Mouse (Mus musculus) megakaryocyte-erythroid progenitor cell, adult 5-6 weeks (primary cell): ENCODE measurements around the gene Eef1a2. TPM values are rescaled to one million over a fixed set of nuclear protein-coding genes. Genes with fewer than 3 reads are reported as not detected.

ENCODE experiments used
- ATAC-seq: replicated peaks from 2 replicates; pipeline ENCODE4 v1.8.0; 2016; ENCODE audit warnings: mild to moderate bottlenecking, inconsistent platforms; ENCODE audit not compliant: severe bottlenecking, poor library complexity, low FRiP score, low TSS enrichment
- total RNA-seq, 2 experiments: library from RNA; stranded (forward) in 1 of 2; stranded (reverse) in 1 of 2; fragments of 200-1000, 215-1000 nt in 1 of 2; fragments of >200 nt in 1 of 2; fragmentation: Nextera tagmentation in 1 of 2; gene quantifications; 2 replicates each; pipeline ENCODE4 v1.2.3; 2014 to 2017

Gene Eef1a2
- total RNA-seq, 2 experiments from 2014 or later, result not detected

DNA sequence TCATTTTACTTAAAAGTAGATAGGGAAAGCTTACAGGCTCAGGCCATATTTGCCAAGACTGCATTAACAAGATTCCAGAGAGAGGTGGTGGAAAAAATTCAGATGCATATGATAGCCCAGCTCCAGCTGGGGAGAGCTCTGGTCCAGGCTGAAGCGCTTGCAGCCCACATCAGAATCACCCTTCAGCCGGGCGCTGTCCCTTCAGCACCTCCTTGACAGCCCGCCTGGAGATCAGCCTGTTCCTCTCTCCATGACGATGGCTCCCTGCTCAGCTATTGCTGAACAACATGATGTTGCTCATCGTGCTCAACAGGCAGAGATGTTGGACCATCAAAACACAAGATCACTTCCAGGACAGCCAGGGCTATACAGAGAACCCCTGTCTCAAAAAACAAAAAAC, 19.9 kb downstream of the Eef1a2 start:
- peak; percentile 71; the same call in 1 of the 2 replicates for ATAC-seq

DNA sequence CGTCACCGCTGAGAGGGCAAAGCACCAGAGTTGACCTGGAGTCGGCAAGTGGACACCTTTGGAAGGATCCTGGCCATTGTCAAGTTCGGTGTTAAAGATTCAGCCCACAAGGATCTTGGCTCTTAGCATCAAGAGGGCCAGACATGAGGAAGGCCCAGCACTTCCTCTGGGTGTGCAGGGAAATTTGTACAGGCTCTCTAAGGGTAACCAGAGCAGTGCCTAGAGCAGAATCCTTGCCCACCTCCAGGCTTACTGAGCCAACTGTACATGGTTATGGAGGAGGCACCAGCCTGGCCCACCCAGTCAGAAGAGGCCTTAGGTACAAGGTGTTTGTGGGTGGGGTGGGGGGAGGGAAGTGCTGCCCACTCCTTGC, 21.4 kb downstream of the Eef1a2 start:
- ATAC-seq, result no peak

DNA sequence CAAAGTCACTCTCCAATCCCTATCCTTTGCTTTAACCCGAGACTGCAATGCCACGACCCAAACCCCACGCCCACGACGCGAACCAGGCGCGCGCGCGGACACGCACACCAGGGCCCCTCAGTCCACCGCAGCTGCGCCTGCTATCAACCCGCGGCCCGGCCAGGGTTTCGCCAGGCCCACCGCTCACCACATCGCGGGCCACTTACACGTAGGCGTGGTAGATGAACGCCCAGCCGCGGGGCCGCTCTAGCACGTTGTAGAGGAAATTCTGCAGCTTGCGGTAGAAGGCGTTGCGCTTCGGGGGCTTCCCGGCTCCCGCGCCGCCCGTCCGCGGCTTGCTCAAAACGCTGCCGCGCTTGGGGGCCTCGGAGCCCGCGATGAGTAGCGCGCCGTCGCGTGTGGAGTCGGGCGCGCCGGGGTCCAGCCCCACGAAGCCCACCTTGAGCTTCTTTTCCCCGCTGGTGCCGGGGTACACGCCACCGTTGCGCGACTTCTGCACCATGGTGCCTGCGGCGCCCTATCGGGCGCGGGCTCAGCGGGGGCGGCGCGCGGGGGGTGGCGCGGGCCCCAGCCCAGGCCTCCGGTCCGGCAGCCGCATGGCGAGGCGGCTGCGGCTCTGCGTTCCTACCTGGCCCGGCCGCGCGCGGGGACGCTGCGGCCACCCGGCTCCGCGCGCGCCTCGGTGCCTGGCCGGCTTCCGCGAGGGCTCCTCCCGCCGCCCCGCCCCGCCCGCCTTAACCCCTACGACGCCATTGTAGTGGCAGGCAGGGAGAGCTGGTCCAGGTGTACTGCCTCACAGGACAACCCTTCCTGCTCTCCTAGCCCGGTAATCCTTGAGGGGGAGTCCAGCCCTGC, 22.0 kb downstream of the Eef1a2 start, which contains the start of gene Kcnq2:
Kcnq2 (minus strand) TSS at position 710 of the 855 bp plus-strand sequence.
- no peak for ATAC-seq

DNA sequence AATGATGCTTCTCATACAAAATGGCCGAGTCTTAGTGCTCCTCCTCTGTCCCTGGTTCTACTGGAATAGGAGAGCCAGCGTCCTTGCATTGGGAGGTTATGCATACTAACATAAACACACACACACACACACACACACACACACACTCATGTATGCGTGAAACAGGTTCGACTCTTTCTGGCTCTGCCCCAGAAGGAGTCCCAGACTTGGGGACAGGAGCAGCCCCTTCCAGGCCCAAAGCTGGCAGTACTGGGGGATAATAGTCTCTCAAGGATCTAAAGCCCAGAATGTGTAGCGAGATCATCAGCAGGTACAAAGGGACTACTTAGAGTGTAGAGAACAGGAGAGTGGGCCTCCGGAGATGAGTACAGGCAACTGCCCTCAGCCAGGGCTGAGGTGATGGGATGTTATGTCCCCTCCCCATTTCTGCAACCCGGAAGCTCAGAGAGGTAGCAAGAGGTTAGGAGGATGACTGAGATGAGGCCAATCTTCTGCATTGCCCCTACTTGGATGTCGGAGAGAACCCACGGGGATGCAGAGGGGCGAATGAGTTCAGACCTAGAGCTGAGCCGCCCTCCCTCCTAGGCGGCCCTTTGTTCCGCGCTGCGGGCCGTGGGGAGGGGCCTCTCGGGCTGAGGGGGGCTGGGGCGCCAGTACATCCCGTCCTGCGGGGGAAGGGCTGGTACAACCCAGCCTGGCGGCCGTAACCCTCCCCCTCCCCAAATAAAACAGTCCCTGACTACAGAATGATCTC, 22.8 kb downstream of the Eef1a2 start:
- no peak for ATAC-seq

DNA sequence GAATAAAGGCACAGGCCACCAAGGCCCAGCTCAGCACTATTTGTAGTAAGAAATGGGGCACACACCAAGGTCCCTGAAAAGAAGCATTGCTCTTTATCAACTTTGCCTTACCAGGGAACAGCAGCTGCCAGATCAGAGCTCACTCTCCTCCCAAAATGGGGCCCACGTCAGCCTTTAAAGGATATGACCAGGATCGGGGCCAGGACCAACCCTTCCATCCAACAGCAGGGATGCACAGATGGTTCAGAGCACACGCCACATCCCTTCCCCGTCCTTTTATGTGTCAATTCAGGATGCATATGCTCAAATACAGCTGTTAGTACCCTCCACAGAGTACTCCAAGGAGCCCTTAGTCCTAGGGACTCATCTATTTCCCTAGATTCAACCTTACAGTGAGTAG, 26.6 kb downstream of the Eef1a2 start:
- no peak for ATAC-seq

DNA sequence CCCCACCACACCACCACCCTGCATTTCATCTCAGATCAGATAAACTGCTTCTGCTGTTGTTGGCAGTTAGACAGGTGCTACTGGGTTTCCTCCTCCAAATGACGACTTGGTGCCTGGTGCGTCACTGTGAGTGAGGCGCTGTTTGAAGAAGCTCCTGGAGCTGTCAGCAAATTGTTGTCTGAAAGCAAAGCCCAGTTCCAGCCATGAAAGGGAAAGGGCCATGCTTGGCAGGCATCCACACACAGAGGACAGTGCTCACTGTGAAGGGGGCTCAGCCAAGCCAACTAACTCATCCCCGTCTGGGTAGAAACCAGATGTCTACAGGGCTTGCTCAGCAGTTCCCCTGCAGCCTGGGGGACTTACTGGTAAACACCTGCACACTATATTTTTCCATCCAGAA, 27.9 kb downstream of the Eef1a2 start:
- no peak for ATAC-seq

DNA sequence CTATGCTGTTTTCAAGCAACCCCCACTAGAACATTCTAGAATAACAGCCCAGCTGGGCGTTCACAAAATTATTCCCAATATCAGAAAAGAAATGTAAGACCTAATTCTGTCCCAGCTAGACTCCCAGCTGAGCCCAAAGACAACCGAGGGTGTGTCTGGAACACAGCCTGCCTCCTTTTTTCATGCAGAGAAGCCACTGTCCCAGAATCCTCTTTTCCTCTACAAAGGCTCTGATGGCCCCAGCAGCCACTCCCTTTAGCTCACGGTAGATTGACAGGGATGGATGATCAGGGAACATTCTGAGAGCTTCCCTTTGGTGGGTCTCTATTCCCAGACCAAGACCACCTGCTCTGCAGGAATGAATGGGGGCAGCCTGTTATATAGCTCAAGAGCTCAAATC, 29.0 kb downstream of the Eef1a2 start:
- ATAC-seq, result no peak

DNA sequence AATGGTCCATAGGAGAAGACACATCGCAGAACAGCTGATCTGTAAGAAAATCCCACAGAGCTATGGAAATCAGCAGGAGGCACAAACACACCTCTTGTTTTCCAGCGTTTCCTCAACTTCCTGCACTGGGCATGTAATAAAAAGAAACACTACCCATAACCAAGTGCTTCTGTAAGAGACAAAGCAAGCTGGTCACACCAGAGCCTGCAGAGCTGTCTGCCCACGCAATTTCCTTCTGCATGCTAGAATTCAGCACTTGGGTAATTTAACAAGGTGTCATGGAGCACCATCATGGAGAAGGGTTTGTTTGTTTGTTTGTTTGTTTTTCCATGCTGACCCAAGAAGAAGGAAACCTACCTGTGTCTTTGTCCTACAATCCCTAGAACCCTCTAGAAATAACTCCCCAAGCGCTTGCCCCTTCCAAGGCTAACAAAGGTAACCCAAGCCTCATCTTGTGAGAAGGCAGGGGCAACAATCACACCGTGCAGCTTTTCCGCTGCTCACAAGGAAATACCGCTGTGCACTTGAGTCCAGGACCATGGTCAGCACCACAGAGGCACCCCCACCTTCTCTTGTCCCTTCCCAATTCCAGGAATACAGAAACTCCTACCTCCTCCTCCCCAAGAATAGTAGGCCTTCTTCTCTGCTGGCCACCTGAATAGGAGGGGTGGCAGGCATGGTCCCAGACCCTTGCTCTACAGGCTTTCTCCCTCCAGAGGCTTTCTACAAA, 30.9 kb downstream of the Eef1a2 start:
- no peak for ATAC-seq

DNA sequence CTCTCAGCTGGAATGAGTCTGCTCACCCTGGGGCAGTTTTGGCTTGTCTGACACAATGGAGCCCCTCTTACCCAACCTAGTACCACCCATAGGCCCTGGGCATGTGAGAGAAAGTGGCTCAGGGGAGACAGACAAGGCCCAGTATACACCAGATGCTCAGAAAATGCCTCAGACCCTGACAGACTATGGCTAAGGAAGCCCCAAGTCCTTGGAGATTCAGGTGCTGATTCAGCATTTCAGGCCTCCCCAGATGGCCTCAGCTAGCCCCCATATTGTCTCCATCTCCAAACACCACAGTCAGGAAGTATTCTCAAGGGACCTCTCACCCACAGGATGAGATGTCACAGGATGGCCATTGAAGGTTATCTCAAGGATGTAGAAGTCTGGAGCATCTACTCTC, 34.2 kb downstream of the Eef1a2 start:
- ATAC-seq, result no peak

DNA sequence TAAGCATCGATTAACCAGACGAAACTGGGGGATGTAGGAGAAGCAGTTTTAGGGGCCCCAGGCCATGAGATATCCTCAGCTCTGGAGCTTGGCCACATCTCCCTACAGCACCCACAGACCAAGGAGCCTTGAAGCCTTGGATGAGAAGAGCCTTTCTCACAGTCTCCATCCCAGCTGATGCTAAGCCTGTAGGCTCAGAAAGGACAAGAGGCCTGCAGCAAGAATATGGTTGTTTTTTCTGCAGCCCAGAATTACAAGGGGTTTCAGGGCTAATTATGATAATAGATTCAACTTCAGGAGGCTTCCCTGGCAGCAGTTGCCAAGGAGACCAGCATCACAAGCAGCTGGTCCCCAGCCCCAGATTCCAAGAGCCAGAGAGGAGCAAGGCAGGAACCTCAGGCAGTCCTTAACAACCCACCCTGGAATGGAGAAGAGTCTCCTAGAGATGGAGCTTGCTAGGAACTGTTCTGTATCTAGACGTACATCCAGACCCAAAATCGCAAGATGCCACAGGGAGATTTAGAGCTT, 35.8 kb downstream of the Eef1a2 start:
- no peak for ATAC-seq

DNA sequence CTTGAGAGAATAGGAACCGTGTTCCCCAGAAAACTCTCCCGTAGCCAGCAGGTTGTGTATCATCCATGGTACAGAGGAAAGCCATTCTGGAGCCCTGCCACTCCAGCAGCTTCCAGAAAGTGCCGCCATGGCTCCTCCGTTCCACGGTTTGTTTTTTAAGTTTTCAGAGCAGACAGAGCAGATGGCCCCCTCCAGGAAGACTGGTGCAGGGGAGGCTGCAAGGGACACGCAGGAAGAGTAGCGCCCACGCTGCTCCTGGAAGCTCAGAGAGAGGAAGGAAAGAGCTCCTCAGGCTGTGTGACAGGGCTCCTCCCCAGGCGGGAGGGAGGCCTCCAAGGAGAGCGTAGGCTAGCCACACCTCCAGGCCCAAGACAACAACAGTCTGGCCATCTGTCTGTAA, 36.9 kb downstream of the Eef1a2 start:
- ATAC-seq, result no peak

DNA sequence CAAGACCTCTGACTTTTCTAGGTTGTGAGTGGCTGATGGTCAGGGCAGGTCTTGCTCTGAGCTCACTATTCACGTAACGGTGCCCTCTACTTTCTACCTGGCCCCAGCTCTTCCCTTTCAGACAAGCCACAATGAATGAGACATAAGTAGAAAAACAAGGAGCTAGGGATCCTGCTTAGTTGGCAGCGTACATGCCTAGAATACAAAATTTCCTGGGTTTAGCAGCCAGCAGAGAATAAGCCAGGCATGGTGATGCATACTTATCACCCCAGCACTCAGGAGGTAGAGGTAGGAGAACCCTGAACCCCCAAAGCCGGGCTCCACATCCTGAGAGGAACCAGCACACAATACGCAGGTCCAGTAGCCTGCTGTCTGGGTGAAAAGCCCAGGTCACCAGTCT, 40.4 kb downstream of the Eef1a2 start:
- no peak for ATAC-seq

DNA sequence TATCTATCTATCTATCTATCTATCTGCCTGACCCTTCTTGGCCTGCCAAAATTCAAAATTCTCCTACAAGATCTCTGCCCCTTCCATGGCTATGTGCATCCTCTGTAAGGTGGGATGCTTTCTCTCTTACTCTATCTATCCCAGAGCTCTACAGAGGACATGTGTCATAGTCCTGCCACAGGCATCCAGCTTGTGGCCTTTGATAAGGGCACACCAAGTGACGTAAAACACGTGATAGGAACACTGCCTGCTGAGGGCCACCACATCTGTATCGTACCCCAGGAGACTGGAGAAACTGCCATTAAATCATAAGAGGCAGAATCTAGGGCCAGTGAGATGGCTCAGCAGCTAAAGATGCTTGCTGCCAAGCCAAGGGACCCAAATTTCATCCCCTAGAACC, 41.4 kb downstream of the Eef1a2 start:
- no peak for ATAC-seq

DNA sequence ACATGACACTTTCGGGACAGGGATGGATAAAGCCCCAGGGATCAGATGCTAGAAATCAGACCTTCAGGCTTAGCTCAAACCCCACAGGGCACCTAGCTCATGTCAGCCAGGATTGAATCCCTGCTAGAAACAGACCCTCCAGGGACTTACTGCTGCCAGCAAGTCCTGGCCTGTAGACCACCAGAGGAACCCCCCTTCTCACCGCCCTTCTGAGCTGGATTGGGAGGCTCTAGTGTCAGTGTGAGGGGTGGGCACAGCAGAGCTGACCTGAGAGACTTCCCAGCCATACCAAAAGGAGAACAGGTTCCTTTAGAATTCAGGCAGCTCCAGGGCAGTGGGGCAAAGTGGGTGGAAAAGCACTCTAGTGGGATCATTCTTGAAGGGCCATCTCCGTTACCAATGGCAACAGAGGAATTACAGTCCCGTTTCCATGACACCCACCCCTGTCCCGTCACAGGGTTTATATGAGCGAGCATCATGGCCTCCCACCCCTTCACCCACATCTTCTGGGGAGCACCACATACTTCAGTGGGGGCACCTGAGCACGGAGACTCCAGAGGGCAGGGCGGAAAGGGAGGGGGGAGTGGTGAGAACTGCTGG, 43.0 kb downstream of the Eef1a2 start:
- no peak for ATAC-seq

DNA sequence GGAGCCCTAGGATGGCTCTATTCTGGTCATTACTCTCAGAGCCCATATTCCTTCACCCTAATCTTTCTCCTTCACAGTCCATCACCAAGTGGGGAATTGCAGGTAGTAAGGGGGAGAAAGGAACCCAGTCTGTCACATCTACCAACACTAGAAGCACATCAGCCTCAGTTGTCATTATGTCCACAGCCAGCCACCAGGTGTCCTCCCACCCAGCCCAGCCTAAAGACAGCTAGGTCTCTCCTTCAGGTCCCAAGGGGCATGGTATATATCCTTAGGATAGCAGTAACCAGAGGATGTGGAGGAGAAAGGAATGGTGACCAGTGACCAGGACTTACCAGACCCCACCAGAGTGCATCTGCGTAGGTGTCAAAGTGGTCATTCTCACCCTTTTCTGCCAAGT, 45.1 kb downstream of the Eef1a2 start:
- no peak for ATAC-seq

DNA sequence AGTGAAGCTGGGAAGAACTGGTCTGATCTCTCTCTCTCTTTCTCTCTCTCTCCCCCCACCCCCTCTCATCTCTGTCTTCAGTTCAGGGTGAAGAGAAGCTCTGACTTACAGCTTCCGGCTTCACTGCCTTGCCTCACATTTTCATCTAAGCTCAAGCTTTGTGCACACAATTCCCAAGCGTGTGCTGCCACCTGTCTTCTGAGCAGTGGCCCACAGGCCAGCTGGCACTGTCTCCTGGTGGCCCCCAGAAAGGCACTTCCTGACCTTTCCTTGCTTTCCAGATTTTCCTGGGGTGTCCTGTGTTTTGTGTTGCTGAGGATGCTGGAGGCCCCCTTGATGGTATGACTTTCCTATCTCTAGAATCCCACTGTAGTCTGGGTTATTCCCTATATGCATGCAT, 52.7 kb downstream of the Eef1a2 start:
- no peak for ATAC-seq

DNA sequence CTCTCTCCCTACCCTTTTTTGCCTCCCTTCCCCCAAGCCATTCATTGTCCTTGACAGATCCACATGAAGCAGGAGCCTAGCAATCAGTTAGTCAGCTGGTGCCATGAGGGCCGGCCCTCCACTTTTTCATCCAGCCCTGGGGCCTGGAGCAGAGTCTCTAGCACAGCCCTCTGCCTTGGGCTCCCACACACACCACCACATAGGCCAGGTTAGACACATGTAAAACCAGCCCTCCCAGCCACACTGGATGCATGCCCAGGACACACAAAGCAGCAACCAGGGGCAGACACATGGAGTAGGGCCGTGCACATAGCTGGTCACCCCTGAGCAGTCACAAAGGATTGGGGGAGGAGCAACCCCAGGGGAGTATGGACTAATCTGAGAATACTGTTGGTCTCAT, 54.7 kb downstream of the Eef1a2 start:
- no peak for ATAC-seq

DNA sequence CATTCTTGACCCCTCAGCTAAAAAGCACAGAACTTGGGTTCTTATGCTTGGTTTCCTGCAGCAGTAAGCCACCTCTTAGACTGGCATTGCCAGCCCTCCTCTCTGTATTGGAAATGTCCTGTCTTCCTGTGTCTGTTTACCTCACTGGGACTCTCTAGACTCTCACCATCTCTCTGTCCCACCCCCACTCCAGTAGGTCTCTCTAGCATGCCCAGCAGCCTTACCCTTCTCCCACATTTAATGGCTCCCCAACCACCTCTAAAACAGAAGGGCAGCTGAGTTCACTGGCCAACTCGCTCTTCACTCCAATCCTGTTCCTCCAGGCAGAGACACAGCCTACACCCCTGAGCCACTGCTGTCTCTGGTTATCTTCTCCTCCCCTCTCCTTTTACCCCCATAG, 55.2 kb downstream of the Eef1a2 start:
- no peak for ATAC-seq

DNA sequence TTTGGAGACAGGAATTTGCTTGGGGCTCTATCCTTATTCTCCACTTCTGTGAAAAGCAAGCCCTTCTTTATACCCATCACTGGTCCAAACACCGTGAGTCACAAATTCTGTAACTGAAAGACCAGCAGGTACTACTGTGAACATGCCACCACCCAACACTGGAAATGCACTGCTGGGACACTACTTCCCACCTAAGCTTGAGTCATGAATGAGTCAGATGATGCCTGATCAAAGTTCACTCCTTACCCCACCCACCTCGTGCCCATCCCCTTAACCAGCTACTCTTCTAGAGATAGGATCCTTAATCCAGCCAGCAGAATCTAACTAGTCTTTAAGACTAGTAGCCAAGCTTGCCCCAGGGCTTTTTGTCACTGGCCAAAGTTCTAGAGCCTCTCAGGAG, 56.7 kb downstream of the Eef1a2 start:
- ATAC-seq, result no peak
